Mouse (Mus musculus) 3134 (cell line): ENCODE data around the gene Fbxo17.

Source experiments
- DNase-seq: peaks from one replicate; pipeline ENCODE4 v3.0.0-alpha.2; 2011; ENCODE audit warnings: low spot score; ENCODE audit not compliant: insufficient read length; ENCODE audit errors: extremely low read depth

Gene Fbxo17

DNA sequence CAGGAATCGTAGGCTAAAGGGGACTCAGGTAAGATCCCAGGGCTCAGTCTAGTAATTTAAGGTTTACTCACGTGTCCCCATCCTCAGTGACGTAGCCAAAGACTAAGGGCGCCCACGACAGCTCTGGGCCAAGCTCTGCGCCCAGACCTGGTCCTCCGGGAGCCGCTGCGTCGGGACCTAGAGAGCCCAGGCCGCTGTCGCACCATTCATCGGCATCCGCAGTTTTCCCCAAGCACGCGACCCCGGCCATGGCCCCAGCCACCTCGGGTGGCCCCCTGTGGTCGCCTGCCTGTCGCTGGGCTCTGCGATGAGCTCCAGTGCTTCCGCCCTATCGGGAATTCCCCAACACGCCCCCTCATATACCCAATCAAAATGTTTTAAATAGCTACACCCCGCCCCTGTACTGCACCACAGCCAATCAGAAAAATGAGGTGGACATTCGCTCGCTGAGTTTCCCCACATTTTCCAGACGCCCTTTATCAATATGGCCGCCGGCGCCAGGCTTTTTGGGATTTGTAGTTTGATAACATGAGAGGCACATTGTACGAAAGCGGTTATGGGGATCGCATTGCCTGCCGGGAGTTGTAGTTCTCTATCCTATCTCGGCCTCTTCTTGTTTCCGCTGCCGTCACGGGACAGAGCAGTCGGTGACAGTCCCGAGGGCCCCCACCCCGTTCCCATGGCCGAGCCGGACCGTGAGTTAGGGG lies 49.7 kb downstream of the Fbxo17 start, which contains the start of gene Sirt2:
Sirt2 (plus strand) TSS at position 563 of the 707 bp plus-strand sequence.
- DNase-seq: peak; percentile 90

DNA sequence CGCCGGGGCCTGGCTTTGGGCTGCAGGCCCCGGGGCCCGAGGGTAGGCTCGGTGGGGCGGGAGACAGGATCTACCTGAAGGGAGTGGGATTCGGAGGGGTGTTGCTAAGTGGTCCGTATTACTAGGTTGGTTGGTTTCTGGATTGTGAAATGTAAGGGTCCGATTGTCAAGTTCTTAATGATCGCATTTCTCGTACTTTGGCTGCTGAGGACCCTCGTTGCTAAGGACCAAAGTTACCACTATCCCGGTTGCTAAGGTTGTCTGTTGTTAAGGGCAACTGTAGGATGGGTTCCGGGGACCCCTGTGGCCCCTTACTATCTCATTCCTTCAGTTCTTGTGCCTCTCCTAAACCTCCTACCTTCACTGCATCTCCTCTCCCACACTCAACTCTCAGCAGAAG lies 50.3 kb downstream of the Fbxo17 start:
- DNase-seq: no peak

DNA sequence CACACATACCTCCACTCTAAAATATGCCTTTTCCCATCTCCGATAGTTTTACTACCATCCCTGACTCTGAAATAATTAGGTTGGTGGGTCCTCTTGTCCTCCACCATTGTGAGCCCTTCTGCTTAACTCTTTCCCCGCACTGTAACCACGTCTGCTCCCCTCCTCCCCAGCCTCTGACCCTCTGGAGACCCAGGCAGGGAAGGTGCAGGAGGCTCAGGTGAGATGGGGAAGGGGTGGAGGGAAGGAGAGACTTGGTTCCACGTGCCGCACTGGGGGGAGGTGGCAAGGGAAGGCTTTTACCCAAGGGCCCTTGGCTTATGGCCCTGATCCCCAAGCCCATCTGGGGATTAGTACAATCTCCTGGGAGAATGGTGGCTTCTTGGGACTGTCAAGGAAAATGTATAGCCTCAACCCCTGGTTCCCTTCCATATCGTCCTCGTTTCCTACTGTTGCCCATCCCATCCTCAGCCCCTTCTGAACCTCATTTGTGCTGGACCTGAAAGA lies 50.9 kb downstream of the Fbxo17 start, which contains the start of gene Nfkbib:
Nfkbib (minus strand) TSS at position 51 of the 504 bp plus-strand sequence.
- no peak for DNase-seq

DNA sequence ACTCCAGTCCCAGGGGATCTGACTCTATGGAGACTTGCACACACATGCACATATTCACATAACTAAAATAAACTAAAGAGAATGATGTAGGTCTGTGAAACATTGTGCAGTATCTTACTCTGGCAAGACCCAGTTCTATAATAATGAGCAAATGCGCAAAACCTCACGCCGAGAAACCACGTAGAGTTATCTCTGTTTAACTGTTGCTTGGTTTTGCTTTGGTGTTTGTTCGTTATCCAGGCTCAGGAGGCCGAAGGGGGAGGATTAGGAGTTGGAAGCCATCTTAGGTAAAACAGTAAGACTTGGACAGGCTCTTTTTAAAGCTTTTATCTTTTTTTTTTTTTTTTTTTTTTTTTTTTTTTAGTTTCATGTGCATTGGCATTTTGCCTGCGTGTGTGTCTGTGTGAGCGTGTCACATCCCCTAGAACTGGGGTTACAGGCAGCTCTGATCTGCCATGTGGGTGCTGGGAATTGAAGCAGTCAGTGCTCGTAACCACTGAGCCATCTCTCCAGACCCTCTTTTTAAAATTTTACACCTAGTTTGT lies 52.9 kb downstream of the Fbxo17 start:
- DNase-seq: no peak

DNA sequence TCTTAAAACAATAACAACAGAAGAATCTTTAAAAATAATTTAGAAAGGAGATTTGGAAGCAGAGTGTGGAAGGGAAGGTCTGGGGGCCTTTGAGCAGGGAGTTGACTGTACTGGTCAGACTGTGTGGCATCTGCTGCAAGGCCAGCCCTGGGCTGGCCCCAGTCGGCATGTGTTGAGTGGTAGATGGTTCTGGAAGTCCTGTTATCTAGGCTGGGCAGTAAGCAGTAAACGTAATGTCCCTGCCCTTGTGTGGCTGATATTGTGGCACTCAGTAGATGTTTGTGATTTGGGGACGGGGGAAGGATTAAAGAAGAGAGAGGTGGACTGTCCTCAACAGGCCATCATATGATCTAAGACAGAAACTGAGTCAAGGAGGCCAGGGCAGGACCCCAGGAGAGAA lies 53.7 kb downstream of the Fbxo17 start:
- no peak for DNase-seq

DNA sequence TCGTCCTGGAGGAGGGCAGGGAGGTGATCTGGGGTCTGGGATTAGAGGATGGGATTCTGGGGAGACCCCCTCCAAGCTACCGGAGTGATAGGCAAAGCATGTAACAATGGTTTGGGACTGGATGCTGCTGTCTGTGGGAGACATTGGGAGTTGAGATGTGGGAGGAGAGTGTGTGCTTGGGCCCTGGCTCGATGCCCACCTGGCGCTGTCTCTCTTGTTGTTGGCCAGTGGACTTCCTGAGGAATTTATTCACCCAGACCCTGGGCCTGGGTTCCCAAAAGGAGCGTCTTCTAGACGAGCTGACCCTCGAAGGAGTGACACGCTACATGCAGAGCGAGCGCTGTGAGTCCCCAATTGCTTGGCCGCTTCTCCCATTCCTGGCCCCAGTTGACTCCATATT lies 55.3 kb downstream of the Fbxo17 start:
- no peak for DNase-seq

DNA sequence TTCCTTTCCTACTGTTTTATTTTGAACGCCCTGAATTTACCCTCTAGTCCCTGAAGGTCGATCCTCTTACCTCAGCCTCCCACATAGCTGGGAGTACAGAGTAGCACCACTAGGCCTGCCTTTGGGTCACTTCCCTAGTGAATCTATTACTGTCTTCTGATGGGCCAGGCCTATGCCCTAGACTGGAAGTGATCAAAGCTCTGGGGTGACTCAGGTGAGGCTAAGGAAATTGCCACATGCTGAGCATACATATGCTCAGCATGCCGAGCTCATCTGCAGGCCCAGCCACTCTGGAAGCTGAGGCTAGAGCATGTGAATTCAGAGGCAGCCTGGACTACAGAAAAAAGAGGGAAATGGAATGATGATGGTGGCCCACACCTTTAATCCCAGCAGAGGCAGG lies 56.6 kb downstream of the Fbxo17 start:
- no peak for DNase-seq

DNA sequence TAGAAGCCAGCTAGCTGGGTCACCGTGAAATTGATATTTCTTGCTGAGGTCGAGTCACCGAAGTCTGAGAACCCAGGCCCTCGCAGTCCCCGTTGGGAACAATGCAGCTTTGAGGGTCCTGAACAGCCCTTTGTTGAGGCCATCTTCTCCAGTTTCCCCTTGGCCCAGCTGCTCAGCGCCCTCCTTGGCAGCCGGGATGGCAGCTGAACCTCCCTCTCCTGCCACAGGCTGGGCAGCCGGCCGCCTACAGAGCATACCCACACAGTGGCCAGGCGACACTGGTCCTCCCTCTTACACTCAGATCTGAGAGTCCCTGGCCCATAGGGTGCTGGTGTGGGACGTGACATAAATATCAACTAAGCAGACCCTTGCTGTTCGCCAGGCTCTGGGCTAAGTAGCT lies 57.6 kb downstream of the Fbxo17 start:
- DNase-seq: no peak

DNA sequence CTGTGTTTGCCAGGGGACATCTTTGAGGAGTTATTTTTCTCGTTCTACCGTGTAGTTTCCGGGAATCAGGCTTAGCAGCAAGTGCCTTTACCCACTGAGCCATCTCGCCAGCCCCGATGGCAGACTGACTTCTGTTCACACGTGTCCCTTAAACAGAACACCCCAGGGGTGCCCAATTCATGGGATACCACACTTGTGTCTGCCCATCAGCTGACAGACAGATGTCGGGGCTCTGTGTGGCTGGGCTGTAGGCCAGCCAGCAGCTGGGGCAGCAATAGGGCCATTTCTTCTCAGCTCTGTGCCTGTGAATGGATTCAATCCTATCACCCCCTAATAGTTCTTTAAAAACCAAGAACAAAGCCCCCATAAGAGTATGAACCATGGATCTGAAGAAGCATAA lies 58.5 kb downstream of the Fbxo17 start:
- DNase-seq: no peak

DNA sequence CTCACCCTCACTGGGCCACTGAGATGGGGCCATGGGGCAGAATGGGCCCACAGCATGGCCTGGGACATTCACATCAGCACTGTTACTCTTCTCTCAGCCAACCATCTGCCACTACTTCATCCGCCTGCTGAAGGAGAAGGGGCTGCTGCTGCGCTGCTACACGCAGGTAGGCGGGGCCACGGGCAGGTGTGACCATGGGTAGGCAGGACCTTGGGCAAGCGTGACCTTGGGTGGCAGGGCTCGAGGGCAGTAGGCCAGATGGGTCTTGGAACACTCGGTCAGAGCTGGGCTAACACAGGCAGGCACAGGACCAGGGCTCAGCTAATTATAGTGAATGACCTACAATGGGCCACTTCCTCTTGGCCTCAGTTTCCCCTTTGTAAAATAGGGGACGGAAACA lies 62.2 kb downstream of the Fbxo17 start:
- DNase-seq: no peak

DNA sequence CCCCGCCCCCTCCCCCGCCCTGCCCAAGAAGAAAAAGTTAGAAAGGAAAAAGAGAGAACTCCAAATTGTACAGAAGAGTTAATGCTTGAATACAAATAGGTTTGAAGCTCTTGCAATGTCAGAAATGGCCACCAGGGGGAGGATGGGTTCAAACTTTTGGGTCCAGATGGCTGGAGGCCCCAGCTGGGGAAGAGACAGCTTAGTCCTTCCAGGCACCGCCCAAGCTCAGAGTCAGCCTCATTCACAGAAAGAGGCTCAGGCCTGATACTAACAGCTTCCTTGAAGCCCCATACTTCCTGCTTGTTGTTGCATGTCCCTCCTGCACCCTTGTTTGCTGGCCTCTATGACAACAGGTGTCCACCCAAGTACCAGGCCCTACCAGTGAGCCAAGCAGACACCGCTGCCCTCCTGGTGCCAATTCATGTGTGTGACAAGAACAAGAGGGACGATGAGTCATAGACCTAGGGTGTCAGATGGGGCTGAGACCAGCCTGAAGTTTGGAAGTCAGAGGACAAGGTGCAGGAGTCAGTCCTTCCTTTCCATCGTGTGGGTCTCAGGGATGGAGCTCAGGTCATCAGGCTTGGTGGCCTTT lies 63.6 kb downstream of the Fbxo17 start:
- DNase-seq: peak; percentile 57

DNA sequence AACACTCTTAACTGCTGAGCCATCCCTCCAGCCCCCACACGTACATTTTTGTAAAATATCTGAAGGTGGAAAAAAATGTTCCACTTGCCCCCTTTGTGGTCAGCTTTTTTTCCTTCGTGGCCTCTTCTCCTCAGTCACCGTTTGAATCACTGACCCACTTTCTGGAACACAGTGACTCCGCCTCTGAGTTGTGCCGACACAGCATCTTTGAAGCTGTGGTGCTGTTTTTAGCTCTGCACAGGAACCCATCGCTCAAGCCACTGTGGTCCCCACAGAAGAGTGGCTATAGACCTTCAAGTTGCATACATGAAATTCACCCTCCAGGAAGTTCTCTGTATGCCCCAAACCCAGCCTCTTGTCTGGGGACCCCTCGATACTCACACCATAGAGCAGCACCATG lies 64.3 kb downstream of the Fbxo17 start:
- no peak for DNase-seq

DNA sequence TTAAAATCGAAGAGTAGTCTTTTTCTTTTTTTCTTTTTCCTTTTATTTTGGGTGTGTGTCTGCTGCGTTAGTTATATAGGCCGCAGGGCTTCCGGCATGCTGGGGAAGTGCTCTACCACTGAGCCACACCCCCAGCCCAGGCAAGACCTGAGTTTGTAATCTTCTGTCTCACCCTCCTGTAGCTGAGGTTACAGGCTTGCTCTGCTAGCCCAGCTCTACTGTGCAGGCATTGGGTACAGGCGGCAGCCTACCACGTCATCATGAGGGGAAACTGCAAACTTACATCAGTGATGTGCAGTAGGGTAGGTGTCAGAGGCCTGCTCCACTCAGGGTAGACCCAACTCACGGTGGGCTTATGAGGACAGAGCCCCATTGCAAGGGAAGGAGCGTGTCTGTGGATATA lies 64.7 kb downstream of the Fbxo17 start:
- DNase-seq: no peak

DNA sequence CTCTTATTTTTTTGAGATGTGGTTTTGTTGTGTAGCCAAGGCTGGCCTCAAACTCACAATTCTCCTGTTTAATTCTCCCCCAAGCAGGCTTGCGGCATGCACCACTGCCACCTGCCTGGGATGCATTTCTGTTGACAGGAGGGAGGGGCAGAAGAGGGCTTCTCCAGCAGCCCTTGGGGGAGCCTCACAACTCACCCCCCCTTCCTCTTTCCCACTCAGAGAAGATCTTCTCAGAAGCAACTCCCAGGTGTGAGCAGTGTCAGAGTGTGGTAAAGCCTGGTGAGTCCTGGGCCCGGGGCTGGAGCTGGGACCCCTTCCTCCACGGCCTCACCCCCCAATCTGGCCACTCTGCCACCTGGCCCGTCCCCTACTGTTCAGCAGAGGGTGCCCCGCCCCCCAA lies 68.6 kb downstream of the Fbxo17 start:
- DNase-seq: no peak
